Mouse (Mus musculus): Measurements from ENCODE around the gene Sh2d6.

DNA sequence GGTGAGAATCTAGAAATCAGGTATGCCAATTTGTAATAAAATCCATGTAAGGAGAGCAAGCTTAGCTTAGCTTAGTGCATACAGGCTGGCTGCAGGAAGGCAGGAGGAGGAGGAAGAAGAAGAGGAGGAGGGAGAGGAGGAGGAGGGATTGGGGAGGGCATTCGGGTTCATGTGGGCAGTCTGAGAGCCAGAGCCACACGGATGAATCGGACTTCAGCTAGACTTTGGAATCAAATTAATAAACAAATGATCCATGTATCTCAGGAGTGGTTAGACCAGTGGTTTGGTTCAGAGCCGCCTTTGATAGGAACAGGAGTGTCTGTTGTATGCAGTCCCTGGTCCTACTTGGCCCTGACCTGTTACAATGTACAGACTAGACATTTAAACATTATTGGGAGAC is 36.6 kb downstream of the Sh2d6 start:
- TF ChIP-seq POLR2A (IDR thresholded peaks at IDR 0.05; ENCODE audit: control insufficient read depth, low read depth, low read length) (no peak), CTCF (IDR thresholded peaks at IDR 0.05; ENCODE audit: control insufficient read depth, insufficient read depth, insufficient replicate concordance, low read depth, low read length) (no peak)

All from testis, adult 2 months (tissue).